Mouse (Mus musculus) spleen, adult 2 months (tissue): ENCODE measurements around the gene Zbtb24.
"Not testable (repeated sequence)": the region's sequence is repeated elsewhere in the genome, so short reads cannot be mapped to it uniquely, and the experiment has no call there.

ENCODE experiments used
- CTCF ChIP-seq: fragments of 200-500 bp; IDR thresholded peaks from 2 replicates; pipeline ENCODE4 v1.5.1; 2011; ENCODE audit warnings: mild to moderate bottlenecking, inconsistent platforms; ENCODE audit not compliant: insufficient read depth, insufficient read length, insufficient replicate concordance; ENCODE audit errors: extremely low read depth
- POLR2A ChIP-seq: fragments of 200-500 bp; IDR thresholded peaks from 2 replicates; pipeline ENCODE4 v1.6.1; 2011; ENCODE audit warnings: low read depth, low read length, inconsistent platforms

GRCm38 (mm10) chr10:41410821-41411220 is 39.4 kb upstream of the Zbtb24 start:
- TF ChIP-seq CTCF, POLR2A: not testable (repeated sequence)
